Mouse (Mus musculus) lung, postnatal 14 days (tissue): ENCODE data around the gene Fbxo5.

ENCODE experiments used
- DNase-seq: peaks from one replicate; pipeline ENCODE4 v3.0.0; 2021

The Fbxo5 gene

DNA sequence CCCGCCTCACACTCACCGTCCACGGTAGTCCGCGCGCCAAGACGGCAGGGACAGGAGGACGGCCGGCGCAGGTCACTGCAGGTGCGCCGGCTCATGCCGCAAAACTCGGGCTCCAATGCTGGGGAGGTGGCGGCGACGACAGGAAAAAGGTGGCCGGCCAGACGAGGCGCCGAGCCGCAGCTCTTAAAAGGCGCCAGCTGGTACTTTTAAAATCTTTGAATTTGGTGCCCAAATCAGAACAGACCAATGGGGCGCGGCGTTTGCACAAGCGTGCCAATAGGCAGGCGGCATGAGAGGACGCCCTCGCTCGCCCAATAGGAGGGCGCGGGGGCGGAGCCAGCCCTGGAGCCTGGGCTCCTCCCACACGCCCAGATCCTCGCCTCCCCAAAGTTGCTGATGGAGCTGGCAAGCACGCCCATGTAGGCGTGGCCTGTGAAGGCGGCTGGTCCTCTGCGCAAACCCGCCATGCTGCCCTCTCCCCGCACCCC, at the start of gene Fbxo5:
Fbxo5 (minus strand) TSS at position 358 of the 488 bp plus-strand sequence.
- peak; percentile 98 for DNase-seq

DNA sequence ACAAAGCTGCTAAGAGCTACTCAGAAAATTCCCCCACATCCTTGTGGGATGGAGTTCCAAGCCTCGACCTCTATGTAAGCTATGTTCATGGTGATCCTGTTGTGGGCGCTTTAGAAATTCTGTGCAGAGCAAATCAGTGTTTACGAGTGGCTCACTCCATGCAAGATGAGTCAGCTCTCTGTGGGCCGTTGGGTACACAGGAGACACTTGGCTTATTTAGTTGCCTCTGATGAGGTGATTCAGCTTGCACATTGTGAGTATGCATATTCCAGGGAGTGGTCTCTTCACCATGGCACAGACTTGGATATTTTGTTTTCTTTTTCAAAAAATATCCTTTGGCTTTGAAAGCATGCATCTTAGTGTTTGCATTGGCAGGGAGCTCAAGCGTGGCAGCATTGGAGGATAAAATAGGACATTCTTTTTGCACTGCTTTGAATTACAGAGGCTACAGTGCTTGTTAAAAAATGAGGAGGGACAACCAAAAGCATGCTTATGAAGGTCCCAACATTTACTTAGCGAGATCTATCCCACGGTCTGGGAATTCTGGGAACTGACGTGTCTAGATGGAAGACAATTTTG, 48.0 kb upstream of the Fbxo5 start:
- no peak for DNase-seq

DNA sequence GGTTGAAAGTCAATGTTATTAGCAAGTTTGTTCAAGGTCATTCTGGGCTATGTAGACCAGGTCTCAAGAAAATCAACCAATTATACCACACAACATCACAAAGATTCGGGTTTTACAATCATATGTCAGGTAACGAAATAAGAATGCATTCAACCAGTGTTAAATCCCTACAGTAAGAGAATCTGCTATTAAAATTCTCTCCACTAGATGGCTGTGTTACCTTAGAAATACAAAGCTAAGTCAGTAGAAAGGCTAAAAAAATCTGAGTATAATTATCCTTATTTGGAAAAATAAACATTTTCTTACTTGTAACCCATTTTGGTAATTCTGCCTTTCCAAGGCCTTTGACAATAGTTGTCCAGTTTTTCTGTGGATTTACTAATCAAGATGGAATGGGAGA, 41.5 kb upstream of the Fbxo5 start:
- no peak for DNase-seq

DNA sequence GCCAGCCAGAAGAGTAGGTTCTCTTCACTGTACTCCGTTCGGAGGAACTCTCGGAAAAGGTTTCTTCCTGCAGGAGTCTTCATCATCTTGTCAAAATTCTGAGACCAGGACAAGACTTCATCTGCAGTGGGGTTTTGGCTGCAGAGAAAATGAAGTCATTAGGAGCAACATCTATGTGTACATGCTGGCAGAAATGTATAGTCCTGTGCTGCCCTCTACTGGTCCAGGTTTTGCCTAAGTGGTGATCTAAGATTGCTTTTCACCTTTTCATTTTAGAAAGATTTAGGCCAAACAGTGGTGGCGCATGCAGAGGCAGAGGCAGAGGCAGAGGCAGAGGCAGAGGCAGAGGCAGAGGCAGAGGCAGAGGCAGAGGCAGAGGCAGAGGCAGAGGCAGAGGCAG, 36.0 kb upstream of the Fbxo5 start:
- peak; percentile 71 for DNase-seq

- DNase-seq = no peak
These were observed 21.1 kb upstream of the Fbxo5 start for GRCm38 (mm10) chr10:5826336-5827025.

DNA sequence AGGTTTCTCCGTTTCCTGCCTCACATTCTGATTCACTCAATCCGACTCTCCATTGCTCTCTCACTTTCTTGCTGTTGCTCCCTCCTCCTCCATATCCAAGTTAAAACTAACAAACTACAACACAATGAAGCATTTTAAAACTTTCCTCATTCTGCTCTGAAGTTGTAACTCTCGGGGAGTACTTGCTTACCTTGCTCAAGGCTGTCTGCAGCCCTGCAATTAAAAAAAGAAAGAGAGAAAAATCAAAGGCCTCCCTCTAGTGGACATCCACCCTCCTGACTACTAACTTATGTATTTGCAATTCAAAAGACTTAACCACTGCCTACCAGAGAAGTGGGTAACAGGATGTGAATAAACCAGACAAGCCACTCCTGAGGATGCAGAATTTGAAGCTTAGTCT, 19.4 kb upstream of the Fbxo5 start:
- peak; percentile 56 for DNase-seq

- peak; percentile 98 for DNase-seq
These were observed 18.5 kb upstream of the Fbxo5 start, which contains the start of gene Mtrf1l for GRCm38 (mm10) chr10:5823740-5824491. Gene Mtrf1l, minus strand, starts transcription at chr10:5823910.

DNA sequence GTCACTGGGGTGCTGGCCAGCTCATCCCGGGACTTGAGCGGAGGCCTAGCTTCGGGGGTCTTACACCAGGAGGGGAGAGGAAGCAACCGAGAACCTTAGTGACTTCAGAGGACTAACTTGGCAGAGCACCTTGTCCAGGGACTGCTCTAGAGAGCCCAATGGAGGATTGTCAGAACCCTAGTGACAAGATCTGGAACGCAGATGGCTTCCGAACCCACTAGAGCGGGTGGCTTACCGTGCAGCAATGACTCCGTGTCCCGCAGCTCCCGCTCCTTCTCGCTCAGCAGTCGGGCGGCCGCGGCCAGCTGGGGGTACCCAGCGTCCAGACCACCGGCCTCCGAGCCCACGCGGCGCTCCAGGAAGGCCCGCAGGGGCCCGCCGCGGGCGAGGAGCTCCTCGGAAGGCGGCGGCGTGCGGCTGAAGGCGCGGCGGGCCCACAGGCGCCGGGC, 17.9 kb upstream of the Fbxo5 start:
- no peak for DNase-seq

DNA sequence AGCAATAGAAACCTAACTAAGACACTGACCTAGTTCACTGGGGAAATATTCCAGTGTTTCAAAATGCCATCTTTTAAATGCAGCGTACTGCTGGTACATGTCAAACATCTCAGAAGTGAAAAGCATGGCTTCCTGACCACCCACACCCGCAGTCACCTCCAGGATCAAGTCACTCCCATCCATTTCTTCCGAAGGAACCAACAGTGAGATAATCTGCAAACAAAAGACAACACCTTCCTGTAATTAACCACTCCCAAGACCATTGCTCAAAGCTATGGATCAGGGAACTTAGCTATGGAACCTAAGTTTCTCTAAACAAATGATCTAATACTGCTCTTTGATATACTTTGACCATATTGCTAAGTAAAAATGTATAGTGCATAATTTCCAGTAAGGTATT, 13.4 kb upstream of the Fbxo5 start:
- DNase-seq = no peak

GRCm38 (mm10) chr10:5815968-5816367, 10.6 kb upstream of the Fbxo5 start:
- no peak for DNase-seq

- no peak for DNase-seq
These were observed 8.3 kb upstream of the Fbxo5 start for GRCm38 (mm10) chr10:5813724-5814123.

- no peak for DNase-seq
These were observed 2.3 kb upstream of the Fbxo5 start for GRCm38 (mm10) chr10:5807683-5808082.

DNA sequence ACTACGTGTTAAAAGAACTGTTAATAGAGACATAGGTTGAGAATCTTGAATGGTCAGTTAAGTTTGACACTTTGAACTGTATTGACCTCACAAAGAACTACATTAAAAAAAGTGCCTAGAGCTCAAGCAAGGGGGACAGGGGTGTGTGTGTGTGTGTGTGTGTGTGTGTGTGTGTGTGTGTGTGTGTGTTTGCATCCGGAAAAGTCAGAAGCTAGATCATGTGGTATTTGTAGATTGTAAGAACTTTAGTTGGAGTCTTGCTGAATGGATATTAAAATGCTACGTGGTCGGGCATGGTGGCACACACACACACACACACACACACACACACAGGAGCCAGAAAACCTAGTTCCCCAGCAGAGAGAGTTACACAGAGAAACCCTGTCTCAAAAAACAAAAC, 1.6 kb upstream of the Fbxo5 start:
- DNase-seq = no peak

DNA sequence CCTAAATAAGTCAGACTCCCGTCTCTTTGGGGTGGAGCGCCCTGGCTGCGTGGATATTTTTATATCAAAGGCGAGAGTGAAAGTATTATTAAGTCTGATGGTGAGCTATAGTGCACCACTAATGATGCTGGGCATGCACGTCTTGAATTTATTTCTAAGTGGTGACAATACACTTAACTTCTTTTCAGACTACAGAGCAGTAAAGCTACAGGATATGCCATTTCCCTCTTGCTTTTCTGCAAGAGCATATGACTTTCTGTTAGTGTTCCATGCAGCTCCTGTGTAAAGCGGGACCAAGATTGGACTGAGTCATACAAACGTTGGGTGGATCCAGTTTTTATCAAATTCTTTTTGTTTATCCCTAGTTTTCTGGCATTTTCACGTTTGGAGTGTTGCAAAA, 1.0 kb upstream of the Fbxo5 start:
- DNase-seq = peak; percentile 13

GRCm38 (mm10) chr10:5805731-5806307, 419 bp upstream of the Fbxo5 start:
- DNase-seq = peak; percentile 96

GRCm38 (mm10) chr10:5804691-5805156, 676 bp downstream of the Fbxo5 start:
- no peak for DNase-seq

- DNase-seq = no peak
These were observed 1.7 kb downstream of the Fbxo5 start for GRCm38 (mm10) chr10:5803739-5804138.

GRCm38 (mm10) chr10:5802866-5803265, 2.5 kb downstream of the Fbxo5 start:
- no peak for DNase-seq

GRCm38 (mm10) chr10:5800490-5800889, 4.9 kb downstream of the Fbxo5 start:
- peak; percentile 8 for DNase-seq

GRCm38 (mm10) chr10:5798069-5798468, 7.3 kb downstream of the Fbxo5 start:
- DNase-seq = no peak

DNA sequence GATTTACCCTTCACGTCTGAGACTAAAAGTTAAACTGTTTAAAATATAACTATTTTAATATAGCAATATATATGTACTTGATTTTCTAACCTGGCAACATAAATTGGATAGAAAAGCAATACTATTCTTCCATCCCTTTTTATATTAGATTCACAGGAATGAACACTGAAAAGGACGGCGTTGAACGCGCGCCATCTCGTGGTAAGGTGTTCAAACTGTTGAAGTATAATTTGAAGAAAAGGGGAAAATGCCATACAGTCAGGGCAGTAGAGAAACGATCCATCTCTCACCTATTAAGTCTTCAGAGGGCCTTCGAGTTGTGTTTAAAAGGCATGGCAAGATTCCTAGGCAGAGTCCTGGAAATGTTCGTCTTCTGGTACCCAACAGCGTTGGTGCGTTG, 14.7 kb downstream of the Fbxo5 start:
- peak; percentile 58 for DNase-seq

DNA sequence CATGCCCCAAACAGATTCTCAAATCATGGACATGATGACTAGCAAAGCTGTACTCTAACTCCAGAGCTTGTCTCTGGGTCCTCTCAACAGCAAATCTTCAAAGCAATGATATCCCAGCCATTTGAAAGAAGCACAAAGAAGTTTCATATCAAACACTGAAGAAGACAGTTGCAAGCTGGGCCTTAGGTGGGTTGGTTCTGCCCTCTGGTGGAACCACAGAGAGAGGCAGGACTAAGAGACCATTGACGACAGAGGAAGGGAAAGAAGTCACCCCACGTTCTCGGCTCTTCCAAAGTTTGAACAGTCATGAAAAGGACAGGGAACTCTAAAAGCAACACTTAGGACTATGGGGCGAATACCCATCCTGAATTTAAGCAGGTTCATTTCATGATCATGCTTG, 18.5 kb downstream of the Fbxo5 start:
- DNase-seq = peak; percentile 15
